24 mouse cellular contexts compared by ENCODE assay signal in the genomic region with DNA sequence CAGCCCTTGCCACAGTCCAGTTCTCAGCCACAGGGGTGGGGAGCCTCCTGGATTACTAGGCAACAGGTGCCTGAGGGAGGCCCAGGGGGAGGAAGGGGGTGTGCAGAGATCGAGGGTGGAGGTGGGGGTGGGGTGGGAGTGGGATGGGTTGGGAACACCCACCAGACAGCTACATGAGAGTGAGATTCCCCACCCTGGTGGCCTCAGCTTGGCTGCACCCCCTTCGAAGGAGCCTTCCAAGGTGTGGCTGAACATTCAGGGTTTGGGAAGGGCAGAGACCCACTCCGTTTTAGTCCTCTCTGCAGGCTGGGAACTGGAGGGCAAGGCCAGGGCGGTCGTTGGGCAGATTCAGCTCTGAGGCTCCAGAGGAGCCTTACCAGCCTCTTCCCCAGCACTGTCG. TPM values are rescaled to one million over a fixed set of nuclear protein-coding genes. Genes with fewer than 3 reads are reported as not detected.
A peak's percentile ranks its signal among the peaks of the same experiment; 100 is the strongest.
DNase-seq lines count a peak whose midpoint lies in the region; ATAC-seq and TF ChIP-seq lines count a peak whose summit lies in the region.
"Had no signal": no experiment of that assay in that cellular context is flagged by ENCODE, and none has a peak within 500 bp of the region (broad histone marks: within the 10 kb centered on the region; RNA-seq: fewer than 3 reads in every experiment).

No protein-coding gene starts in this region.

- no peak overlapping the region for H3K4me3 ChIP-seq in kidney, embryonic 15.5 days (replicated peaks)
- H3K4me3 ChIP-seq in ES-Bruce4 (ENCODE audit: low read depth, low read length), result no peak overlapping the region
- no peak overlapping the region; the same call in 1 of the 2 replicates for H3K4me3 ChIP-seq in G1E (ENCODE audit: low read depth, low read length)
- H3K4me3 ChIP-seq in liver, embryonic 11.5 days (ENCODE audit: low read depth, low read length), result no peak overlapping the region
- no peak overlapping the region for H3K4me3 ChIP-seq in left cerebral cortex, adult 2 months
- no peak overlapping the region for H3K4me3 ChIP-seq in heart, adult 2 months
- H3K4me3 ChIP-seq: embryonic facial prominence, embryonic 13.5 days; hindbrain, embryonic 15.5 days; neural tube, embryonic 12.5 days; stomach, embryonic 15.5 days had no signal

- TF ChIP-seq EP300 in ES-Bruce4 (IDR thresholded peaks at IDR 0.05; ENCODE audit: insufficient read depth, low read depth, low read length), result no peak
- TF ChIP-seq EP300 in heart, adult 2 months (IDR thresholded peaks at IDR 0.05; ENCODE audit: insufficient read depth, low read depth, low read length), result no peak

- no peak overlapping the region for H3K27ac ChIP-seq in kidney, embryonic 15.5 days
- H3K27ac ChIP-seq in ES-Bruce4 (ENCODE audit: insufficient read depth, low read length), result peak overlapping the region; percentile 39; the same call in 1 of the 2 replicates
- H3K27ac ChIP-seq in liver, embryonic 11.5 days (ENCODE audit: low read depth, low read length), result peak overlapping the region; percentile 21; the same call in 1 of the 2 replicates
- no peak overlapping the region for H3K27ac ChIP-seq in left cerebral cortex, adult 2 months
- no peak overlapping the region for H3K27ac ChIP-seq in heart, adult 2 months
- H3K27ac ChIP-seq: embryonic facial prominence, embryonic 13.5 days; hindbrain, embryonic 15.5 days; neural tube, embryonic 12.5 days; stomach, embryonic 15.5 days had no signal

- no peak for TF ChIP-seq CTCF in ES-Bruce4 (IDR thresholded peaks at IDR 0.05; ENCODE audit: low read depth, low read length)
- TF ChIP-seq CTCF in G1E (IDR thresholded peaks at IDR 0.05; ENCODE audit: low read depth, low read length), result no peak
- no peak for TF ChIP-seq CTCF in left cerebral cortex, adult 2 months (IDR thresholded peaks at IDR 0.05)
- no peak for TF ChIP-seq CTCF in heart, adult 2 months (IDR thresholded peaks at IDR 0.05)

- H3K27me3 ChIP-seq in kidney, embryonic 15.5 days, result no peaks in the 10 kb centered on the region
- H3K27me3 ChIP-seq in ES-Bruce4 (ENCODE audit: control insufficient read depth, insufficient read depth, low read length, poor library complexity, severe bottlenecking) (no peaks in the 10 kb centered on the region), G1E (ENCODE audit: insufficient read depth, low read length) (no peaks in the 10 kb centered on the region)
- no peaks in the 10 kb centered on the region for H3K27me3 ChIP-seq in liver, embryonic 11.5 days (replicated peaks; ENCODE audit: control insufficient read depth, insufficient read depth, low read length)
- no peaks in the 10 kb centered on the region for H3K27me3 ChIP-seq in heart, adult 2 months (ENCODE audit: control insufficient read depth, insufficient read depth, low read length)
- H3K27me3 ChIP-seq: embryonic facial prominence, embryonic 13.5 days; hindbrain, embryonic 15.5 days; neural tube, embryonic 12.5 days; stomach, embryonic 15.5 days had no signal

- intact Hi-C loops in left cerebral cortex, adult 2 months (cut with DNase I), result no loop called here
- intact Hi-C loops in heart, adult 2 months (cut with DNase I), result no loop called here

- TF ChIP-seq POLR2A in ES-Bruce4 (IDR thresholded peaks at IDR 0.05; ENCODE audit: insufficient read depth, low read length), result no peak
- TF ChIP-seq POLR2A in heart, adult 2 months (IDR thresholded peaks at IDR 0.05; ENCODE audit: insufficient read depth, low read depth, low read length), result no peak

- 69% methylated on average over 6 of the region's 6 CpGs for WGBS in kidney, embryonic 15.5 days
- 56% methylated on average over 6 of the region's 6 CpGs for WGBS in liver, embryonic 11.5 days
- WGBS in heart, adult 2 months, result 81% methylated on average over 6 of the region's 6 CpGs

- H3K4me1 ChIP-seq in kidney, embryonic 15.5 days, result peaks cover 30% of the 10 kb centered on the region
- H3K4me1 ChIP-seq in ES-Bruce4 (ENCODE audit: control insufficient read depth, insufficient read depth, low read length) (peaks cover 9% of the 10 kb centered on the region), G1E (ENCODE audit: insufficient read depth, low read depth, low read length) (peaks cover 44% of the 10 kb centered on the region)
- H3K4me1 ChIP-seq in liver, embryonic 11.5 days (replicated peaks; ENCODE audit: control insufficient read depth, insufficient read depth, low read length), result peaks cover 32% of the 10 kb centered on the region
- peaks cover 6% of the 10 kb centered on the region for H3K4me1 ChIP-seq in heart, adult 2 months (ENCODE audit: control insufficient read depth, insufficient read depth, low read length)

- no peaks in the 10 kb centered on the region; the same call in 1 of the 2 replicates for H3K36me3 ChIP-seq in kidney, embryonic 15.5 days
- H3K36me3 ChIP-seq in ES-Bruce4 (ENCODE audit: control insufficient read depth, insufficient read depth, low read length, poor library complexity, severe bottlenecking) (no peaks in the 10 kb centered on the region), G1E (replicated peaks) (peaks cover 45% of the 10 kb centered on the region)
- H3K36me3 ChIP-seq in liver, embryonic 11.5 days (ENCODE audit: control insufficient read depth, insufficient read depth, low read length), result no peaks in the 10 kb centered on the region
- no peaks in the 10 kb centered on the region; the same call in 1 of the 2 replicates for H3K36me3 ChIP-seq in heart, adult 2 months (ENCODE audit: control insufficient read depth, insufficient read depth, low read length)
- H3K36me3 ChIP-seq: hindbrain, embryonic 15.5 days; stomach, embryonic 15.5 days had no signal

- peaks cover 17% of the 10 kb centered on the region for H3K79me2 ChIP-seq in heart, adult 2 months (replicated peaks; ENCODE audit: control insufficient read depth, insufficient read depth, low read length)

- no peak for DNase-seq in kidney, postnatal 25 days
- peak; percentile 5 for DNase-seq in G1E (ENCODE audit: low spot score)
- no peak for DNase-seq in liver, embryonic 11.5 days (ENCODE audit: low spot score)
- no peak for DNase-seq in spleen, postnatal 14 days (ENCODE audit: low spot score in 2 of 2)
- no peak for DNase-seq in left cerebral cortex, adult 2 months (ENCODE audit: extremely low spot score in 1 of 2, low spot score in 2 of 2)
- DNase-seq in heart, adult 2 months, result no peak
- DNase-seq: adrenal gland, adult 2 months; cerebellum, adult 8-10 months; gastrocnemius, postnatal 14 days; heart, adult 18-20 months; kidney, adult 2 months; kidney, postnatal 14 days; lung, adult 2 months; lung, postnatal 36 days; right cerebral cortex, postnatal 14 days; spleen, adult 18-20 months; thymus, adult 2 months had no signal

- no peak overlapping the region for H3K4me2 ChIP-seq in kidney, embryonic 15.5 days
- no peak overlapping the region for H3K4me2 ChIP-seq in liver, embryonic 11.5 days
- H3K4me2 ChIP-seq: embryonic facial prominence, embryonic 13.5 days; hindbrain, embryonic 15.5 days; neural tube, embryonic 12.5 days; stomach, embryonic 15.5 days had no signal

- H3K9ac ChIP-seq in kidney, embryonic 15.5 days, result no peak overlapping the region
- no peak overlapping the region for H3K9ac ChIP-seq in ES-Bruce4 (ENCODE audit: low read depth, poor library complexity, severe bottlenecking)
- H3K9ac ChIP-seq in liver, embryonic 11.5 days (ENCODE audit: low read depth, low read length), result no peak overlapping the region
- H3K9ac ChIP-seq in heart, adult 2 months (ENCODE audit: low read depth, low read length), result no peak overlapping the region
- H3K9ac ChIP-seq: embryonic facial prominence, embryonic 13.5 days; hindbrain, embryonic 15.5 days; neural tube, embryonic 12.5 days; stomach, embryonic 15.5 days had no signal

- 0 out of 2 replicates have a peak, but pooled peaks have one; percentile 17 for ATAC-seq in kidney, embryonic 15.5 days (replicated peaks; ENCODE audit: low FRiP score)
- no peak for ATAC-seq in G1E (ENCODE audit: extremely low read depth, insufficient number of reproducible peaks, low FRiP score, poor library complexity, severe bottlenecking)
- peak; percentile 39; the same call in 1 of the 2 replicates for ATAC-seq in liver, embryonic 11.5 days (replicated peaks; ENCODE audit: low FRiP score)
- ATAC-seq: forebrain, embryonic 14.5 days had no signal

- no peaks in the 10 kb centered on the region for H3K9me3 ChIP-seq in kidney, embryonic 15.5 days (replicated peaks)
- no peaks in the 10 kb centered on the region for H3K9me3 ChIP-seq in ES-Bruce4 (replicated peaks; ENCODE audit: control insufficient read depth, insufficient read depth, low read length, poor library complexity, severe bottlenecking)
- H3K9me3 ChIP-seq in G1E (replicated peaks), result no peaks in the 10 kb centered on the region
- H3K9me3 ChIP-seq in liver, embryonic 11.5 days (ENCODE audit: control insufficient read depth, low read length), result no peaks in the 10 kb centered on the region
- H3K9me3 ChIP-seq: embryonic facial prominence, embryonic 13.5 days; hindbrain, embryonic 15.5 days; neural tube, embryonic 12.5 days; stomach, embryonic 15.5 days had no signal

RNA-seq across cellular contexts. Expression of gene Rsf1, which starts 11.6 kb away (rescaled TPM):
- 23.8 and 27.8 TPM in 2 replicates for polyA plus RNA-seq in kidney, embryonic 15.5 days (2015; fragmentation: Nextera tagmentation; extraction: Ambion mirVana)
- 57.3 and 66.4 TPM in 2 replicates for polyA plus RNA-seq in ES-Bruce4 (2011; ENCODE audit: insufficient read depth, insufficient read length, low read depth, missing spikeins)
- 48.2 and 58.5 TPM in 2 replicates for total RNA-seq in G1E (2014; fragmentation: Nextera tagmentation)
- total RNA-seq in G1E (2017), result 24.9 and 33.4 TPM in 2 replicates
- 14.2 and 14.8 TPM in 2 replicates for polyA plus RNA-seq in G1E (2012)
- 14.5 and 14.8 TPM in 2 replicates for polyA plus RNA-seq in liver, embryonic 11.5 days (2014; fragmentation: Nextera tagmentation; extraction: Ambion mirVana)
- total RNA-seq in left cerebral cortex, adult 2 months (2021), result 10 to 100 TPM; 44.8 to 49.2 TPM
- total RNA-seq in heart, adult 2 months (2021), result 10 to 100 TPM; 14.6 to 15.7 TPM
- 1.5 and 3.0 TPM in 2 replicates for polyA plus RNA-seq in heart, adult 2 months (2012; rRNA removed)

RNA-seq across cellular contexts. Expression of gene Aamdc, which starts 12.0 kb away (rescaled TPM):
- polyA plus RNA-seq in kidney, embryonic 15.5 days (2015; fragmentation: Nextera tagmentation; extraction: Ambion mirVana), result 45.9 and 51.7 TPM in 2 replicates
- 23.8 and 25.2 TPM in 2 replicates for polyA plus RNA-seq in ES-Bruce4 (2011; ENCODE audit: insufficient read depth, insufficient read length, low read depth, missing spikeins)
- 16.1 and 19.9 TPM in 2 replicates for total RNA-seq in G1E (2014; fragmentation: Nextera tagmentation)
- 16.1 and 20.8 TPM in 2 replicates for total RNA-seq in G1E (2017)
- 2.1 and 3.2 TPM in 2 replicates for polyA plus RNA-seq in G1E (2012)
- 24.5 and 25.3 TPM in 2 replicates for polyA plus RNA-seq in liver, embryonic 11.5 days (2014; fragmentation: Nextera tagmentation; extraction: Ambion mirVana)
- total RNA-seq in left cerebral cortex, adult 2 months (2021), result 10 to 100 TPM; 32.2 to 32.3 TPM
- 10 to 100 TPM; 61.0 to 67.7 TPM for total RNA-seq in heart, adult 2 months (2021)
- 62.6 and 77.1 TPM in 2 replicates for polyA plus RNA-seq in heart, adult 2 months (2012; rRNA removed)

Comparison
In these comparisons a context has a peak if more than half of its experiments do, and no peak if none do; other contexts are left out.
1. H3K27ac ChIP-seq: peak in ES-Bruce4 (single experiment) and liver, embryonic 11.5 days (single experiment); none in kidney, embryonic 15.5 days (single experiment), left cerebral cortex, adult 2 months (single experiment) and heart, adult 2 months (single experiment).